Mouse (Mus musculus): ENCODE results near the gene Capn15.

The Capn15 gene

GRCm38 (mm10) chr17:25919786-25920642 is 65.6 kb downstream of the Capn15 start:
- DNase-seq (ENCODE audit: low read depth, low spot score) = peak; percentile 100

DNA sequence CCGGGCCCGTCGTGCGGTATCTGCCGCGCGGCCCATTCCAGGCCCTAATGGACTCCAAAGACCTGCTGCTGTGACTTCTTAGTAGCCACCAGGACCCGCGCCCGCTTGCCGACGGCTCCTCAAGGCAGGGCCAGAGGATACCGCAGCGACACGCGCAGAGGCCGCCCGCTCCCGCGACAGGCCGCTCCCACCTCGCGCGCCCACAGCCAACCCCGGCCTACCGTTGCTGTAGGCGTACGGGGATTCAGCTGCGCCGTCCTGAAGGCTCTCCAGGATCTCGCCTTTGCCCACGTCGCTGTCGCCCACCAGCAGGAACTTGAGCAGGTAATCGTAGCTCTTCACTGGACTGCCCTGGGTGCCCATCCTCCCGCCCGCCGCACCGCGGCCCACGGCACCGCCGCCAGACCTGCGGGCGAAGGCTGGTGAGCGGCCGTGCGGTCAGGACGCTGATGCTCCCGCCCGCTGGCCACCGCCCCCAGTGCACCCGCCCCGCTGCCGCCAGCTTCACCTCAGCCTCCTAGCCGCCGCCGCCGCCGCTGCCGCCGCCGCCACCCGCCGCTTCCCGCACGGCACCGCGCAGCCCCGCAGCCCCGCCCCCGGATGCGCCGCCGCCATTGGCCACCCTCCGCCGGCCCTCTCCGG is 66.3 kb downstream of the Capn15 start, which contains the start of gene Rab40c:
Rab40c (minus strand) TSS at position 584 of the 642 bp plus-strand sequence.
- peak; percentile 6 for DNase-seq (ENCODE audit: low read depth, low spot score)

DNA sequence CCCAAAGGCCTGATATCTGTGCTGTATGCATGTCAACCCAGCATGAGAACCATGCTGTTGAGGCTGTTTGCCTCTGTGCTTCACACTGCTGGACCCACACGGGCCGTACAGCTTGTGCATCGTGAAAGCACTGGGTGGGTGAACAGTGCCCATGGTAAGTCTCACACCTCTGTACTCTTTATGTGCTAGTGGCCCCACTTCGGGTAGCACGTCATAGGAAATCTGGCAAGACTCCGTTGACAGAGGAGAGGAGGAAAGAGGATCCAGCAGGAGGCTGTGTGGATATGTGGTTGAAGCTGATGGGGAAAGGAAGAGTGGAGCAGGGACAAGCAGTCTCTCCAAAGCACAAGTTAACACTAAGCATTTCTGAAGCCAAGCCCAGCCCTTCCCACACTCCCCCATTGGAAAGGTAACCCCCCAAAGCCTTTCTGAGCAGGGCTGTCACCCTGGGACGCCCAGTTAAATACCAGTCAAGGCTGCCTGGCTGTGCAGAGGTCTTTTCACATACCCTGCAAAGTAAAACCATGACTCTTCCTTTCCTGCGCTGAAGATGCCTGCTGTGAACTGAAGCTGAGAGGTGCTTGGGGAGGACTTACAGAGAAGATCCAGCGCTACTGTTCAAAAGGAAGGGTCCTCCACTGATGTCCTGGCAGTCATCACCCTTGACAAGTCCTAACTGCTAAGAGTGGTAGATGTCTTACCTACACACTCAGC is 67.4 kb downstream of the Capn15 start:
- DNase-seq (ENCODE audit: low read depth, low spot score) = no peak

- no peak for DNase-seq (ENCODE audit: low read depth, low spot score)
These were observed 68.5 kb downstream of the Capn15 start for GRCm38 (mm10) chr17:25916931-25917647.

- DNase-seq (ENCODE audit: low read depth, low spot score) = no peak
These were observed 71.3 kb downstream of the Capn15 start for GRCm38 (mm10) chr17:25914295-25914694.

- no peak for DNase-seq (ENCODE audit: low read depth, low spot score)
These were observed 71.7 kb downstream of the Capn15 start for GRCm38 (mm10) chr17:25913877-25914275.

- no peak for DNase-seq (ENCODE audit: low read depth, low spot score)
These were observed 72.3 kb downstream of the Capn15 start for GRCm38 (mm10) chr17:25913186-25913876.

DNA sequence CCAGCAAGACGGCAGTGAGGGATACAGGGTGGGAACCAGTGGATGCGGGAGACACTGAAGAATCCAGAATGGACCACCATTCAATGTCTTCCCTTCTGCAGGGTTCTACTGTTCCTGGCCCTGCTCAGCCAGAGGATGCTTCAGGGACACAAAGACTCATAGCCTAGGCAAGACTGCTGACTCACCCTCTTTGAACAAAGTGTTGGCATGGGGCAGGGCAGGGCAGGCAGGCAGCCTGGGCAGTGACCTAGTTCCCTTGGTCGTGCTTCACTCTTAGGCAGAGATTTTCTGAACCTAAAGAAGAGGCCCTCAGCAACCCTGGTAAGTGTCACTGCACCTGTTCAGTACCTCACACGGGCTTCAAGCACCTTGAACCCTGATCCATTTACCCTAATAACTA is 73.8 kb downstream of the Capn15 start:
- DNase-seq (ENCODE audit: low read depth, low spot score) = no peak

Data from brain, embryonic 18.5 days (tissue).